Mouse (Mus musculus): Measurements from ENCODE around the gene Aif1l.
A peak's percentile ranks its signal among the peaks of the same experiment; 100 is the strongest.
"Not testable (repeated sequence)": the region's sequence is repeated elsewhere in the genome, so short reads cannot be mapped to it uniquely, and the experiment has no call there.

Aif1l gene

GRCm38 (mm10) chr2:31950058-31950871 lies at the start of gene Aif1l:
Gene Aif1l, plus strand, starts transcription at chr2:31950139.
- peak; percentile 64 for DNase-seq (ENCODE audit: extremely low read depth, insufficient read length, low spot score)

- DNase-seq (ENCODE audit: extremely low read depth, insufficient read length, low spot score): peak; percentile 60
These were observed 49.0 kb upstream of the Aif1l start for GRCm38 (mm10) chr2:31900932-31901331.

GRCm38 (mm10) chr2:31901659-31902362 lies 48.1 kb upstream of the Aif1l start:
- peak; percentile 67 for DNase-seq (ENCODE audit: extremely low read depth, insufficient read length, low spot score)

- no peak for DNase-seq (ENCODE audit: extremely low read depth, insufficient read length, low spot score)
These were observed 45.9 kb upstream of the Aif1l start for GRCm38 (mm10) chr2:31904089-31904488.

- DNase-seq (ENCODE audit: extremely low read depth, insufficient read length, low spot score): no peak
These were observed 45.3 kb upstream of the Aif1l start for GRCm38 (mm10) chr2:31904622-31905021.

GRCm38 (mm10) chr2:31905682-31906081 lies 44.3 kb upstream of the Aif1l start:
- DNase-seq (ENCODE audit: extremely low read depth, insufficient read length, low spot score): no peak

GRCm38 (mm10) chr2:31906407-31906806 lies 43.5 kb upstream of the Aif1l start:
- DNase-seq (ENCODE audit: extremely low read depth, insufficient read length, low spot score): no peak

GRCm38 (mm10) chr2:31912575-31912974 lies 37.4 kb upstream of the Aif1l start:
- DNase-seq (ENCODE audit: extremely low read depth, insufficient read length, low spot score): no peak

GRCm38 (mm10) chr2:31914213-31914612 lies 35.7 kb upstream of the Aif1l start:
- not testable (repeated sequence) for DNase-seq (ENCODE audit: extremely low read depth, insufficient read length, low spot score)

- peak; percentile 36 for DNase-seq (ENCODE audit: extremely low read depth, insufficient read length, low spot score)
These were observed 34.8 kb upstream of the Aif1l start for GRCm38 (mm10) chr2:31915112-31915511.

GRCm38 (mm10) chr2:31917636-31918035 lies 32.3 kb upstream of the Aif1l start:
- DNase-seq (ENCODE audit: extremely low read depth, insufficient read length, low spot score): peak; percentile 42

GRCm38 (mm10) chr2:31923645-31924044 lies 26.3 kb upstream of the Aif1l start:
- no peak for DNase-seq (ENCODE audit: extremely low read depth, insufficient read length, low spot score)

- DNase-seq (ENCODE audit: extremely low read depth, insufficient read length, low spot score): peak; percentile 44
These were observed 25.1 kb upstream of the Aif1l start for GRCm38 (mm10) chr2:31924811-31925210.

- DNase-seq (ENCODE audit: extremely low read depth, insufficient read length, low spot score): no peak
These were observed 24.0 kb upstream of the Aif1l start for GRCm38 (mm10) chr2:31925936-31926335.

GRCm38 (mm10) chr2:31929664-31930063 lies 20.3 kb upstream of the Aif1l start:
- no peak for DNase-seq (ENCODE audit: extremely low read depth, insufficient read length, low spot score)

GRCm38 (mm10) chr2:31934551-31934950 lies 15.4 kb upstream of the Aif1l start:
- DNase-seq (ENCODE audit: extremely low read depth, insufficient read length, low spot score): no peak

GRCm38 (mm10) chr2:31935054-31935453 lies 14.9 kb upstream of the Aif1l start:
- DNase-seq (ENCODE audit: extremely low read depth, insufficient read length, low spot score): peak; percentile 80

GRCm38 (mm10) chr2:31938298-31938697 lies 11.6 kb upstream of the Aif1l start:
- no peak for DNase-seq (ENCODE audit: extremely low read depth, insufficient read length, low spot score)

GRCm38 (mm10) chr2:31943011-31943410 lies 6.9 kb upstream of the Aif1l start:
- no peak for DNase-seq (ENCODE audit: extremely low read depth, insufficient read length, low spot score)

- no peak for DNase-seq (ENCODE audit: extremely low read depth, insufficient read length, low spot score)
These were observed 4.4 kb upstream of the Aif1l start for GRCm38 (mm10) chr2:31945580-31945979.

- peak; percentile 74 for DNase-seq (ENCODE audit: extremely low read depth, insufficient read length, low spot score)
These were observed 1.5 kb upstream of the Aif1l start for GRCm38 (mm10) chr2:31948392-31948791.

- DNase-seq (ENCODE audit: extremely low read depth, insufficient read length, low spot score): no peak
These were observed 1.1 kb upstream of the Aif1l start for GRCm38 (mm10) chr2:31948801-31949200.
